Mouse (Mus musculus) midbrain, embryonic 14.5 days (tissue): ENCODE measurements at regions not wholly inside any gene's neighbourhood (a gene's known extent, or its start where the extent isn't known, plus 50 kb on each side); places are given as distances from the start of the nearest gene placed in this dataset.

Experiments used
- ATAC-seq: fragments of 200-750 bp; cut with Nextera tagmentation; 2 replicates; pipeline ENCODE4 v1.8.0; 2017; ENCODE audit warnings: moderate number of reproducible peaks, moderate library complexity; ENCODE audit not compliant: low FRiP score, low TSS enrichment
- DNase-seq: peaks from one replicate; pipeline ENCODE4 v3.0.0-alpha.2; 2015
- H3K27ac ChIP-seq: fragments of 300-500 bp; sonication (generic); replicated peaks from 2 replicates; pipeline ENCODE4 v1.5.1; 2014; ENCODE audit warnings: mild to moderate bottlenecking, low read depth, low read length, moderate library complexity
- H3K27me3 ChIP-seq: fragments of 300-500 bp; sonication (generic); 2 replicates; pipeline ENCODE4 v1.6.1; 2014; ENCODE audit warnings: low read length, control low read depth, mixed read lengths; ENCODE audit not compliant: control insufficient read depth, insufficient read depth
- H3K36me3 ChIP-seq: fragments of 300-500 bp; sonication (generic); 2 replicates; pipeline ENCODE4 v1.6.1; 2014; ENCODE audit warnings: low read length, control low read depth; ENCODE audit not compliant: control insufficient read depth, insufficient read depth
- H3K4me1 ChIP-seq: fragments of 300-500 bp; sonication (generic); 2 replicates; pipeline ENCODE4 v1.6.1; 2014; ENCODE audit warnings: mild to moderate bottlenecking, antibody characterized with exemption, low read length, control low read depth; ENCODE audit not compliant: control insufficient read depth, insufficient read depth
- H3K4me2 ChIP-seq: fragments of 300-500 bp; sonication (generic); 2 replicates; pipeline ENCODE4 v1.6.1; 2014; ENCODE audit warnings: mild to moderate bottlenecking, low read length, moderate library complexity
- H3K4me3 ChIP-seq: fragments of 300-500 bp; sonication (generic); replicated peaks from 2 replicates; pipeline ENCODE4 v1.5.1; 2014; ENCODE audit warnings: low read depth, low read length
- H3K9ac ChIP-seq: fragments of 300-500 bp; sonication (generic); replicated peaks from 2 replicates; pipeline ENCODE4 v1.6.1; 2014; ENCODE audit warnings: mild to moderate bottlenecking, low read length, moderate library complexity
- H3K9me3 ChIP-seq: fragments of 300-500 bp; sonication (generic); 2 replicates; pipeline ENCODE4 v1.6.1; 2016; ENCODE audit warnings: low read length, control low read depth, mixed read lengths; ENCODE audit not compliant: control insufficient read depth
- WGBS: fragments of 180-500 bp; shearing (Covaris S2); extraction: QIAGEN DNeasy Blood & Tissue Kit; methylation state at CpG from one replicate; pipeline ENCODE4 v1.1.7; 2014; 5-methylcytosine and 5-hydroxymethylcytosine counted together

DNA sequence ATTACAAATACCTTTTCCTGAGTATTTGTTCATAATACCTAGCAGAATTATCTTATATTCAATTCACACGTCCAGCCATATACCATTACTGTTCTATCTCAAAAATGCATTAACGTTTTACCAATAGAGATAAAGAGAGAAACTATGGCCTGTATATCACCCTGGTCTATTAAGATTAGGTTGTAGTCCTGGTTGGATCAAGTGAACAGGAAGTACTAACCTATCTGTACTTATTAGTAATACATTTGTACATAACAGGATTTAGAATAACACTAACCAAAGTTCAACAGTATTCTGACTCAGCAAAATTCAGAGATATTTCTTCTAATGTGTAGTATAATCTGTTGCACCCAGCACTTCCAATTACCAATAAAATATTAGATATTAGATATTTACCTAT, 1208.9 kb downstream of the Brinp3 start:
- Histone ChIP-seq H3K36me3 (no peaks in the 10 kb centered on the region), H3K9ac (no peak overlapping the region), H3K4me3 (no peak overlapping the region), H3K4me1 (no peaks in the 10 kb centered on the region), H3K9me3 (no peaks in the 10 kb centered on the region), H3K4me2 (no peak overlapping the region), H3K27ac (no peak overlapping the region), H3K27me3 (no peaks in the 10 kb centered on the region)
- 89% methylated on average over 2 of the region's 2 CpGs for WGBS
- no peak for ATAC-seq
- DNase-seq: no peak

DNA sequence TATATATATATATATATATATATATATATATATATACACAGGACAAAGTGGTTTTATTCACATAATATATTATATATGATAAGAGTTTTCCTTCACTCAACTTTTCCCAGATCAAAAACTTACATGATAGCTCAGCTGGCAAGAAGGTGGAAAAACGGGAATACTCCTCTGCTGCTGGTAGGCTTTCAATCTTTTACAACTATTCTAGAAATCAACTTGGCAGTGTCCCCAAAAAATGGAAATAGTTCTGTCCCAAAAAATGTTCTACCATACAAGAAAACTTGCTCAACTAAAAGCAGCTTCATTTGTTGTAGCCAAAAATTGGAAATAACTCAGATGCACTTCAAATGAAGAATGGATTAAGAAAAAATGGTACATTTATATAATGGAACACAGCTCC, 1235.4 kb downstream of the Brinp3 start:
- Histone ChIP-seq H3K4me1 (no peaks in the 10 kb centered on the region), H3K4me2 (no peak overlapping the region), H3K36me3 (no peaks in the 10 kb centered on the region), H3K9me3 (no peaks in the 10 kb centered on the region), H3K9ac (no peak overlapping the region), H3K27me3 (no peaks in the 10 kb centered on the region), H3K27ac (no peak overlapping the region), H3K4me3 (no peak overlapping the region)
- ATAC-seq (no peak), DNase-seq (no peak)
- 87% methylated on average over 1 of the region's 1 CpGs for WGBS

DNA sequence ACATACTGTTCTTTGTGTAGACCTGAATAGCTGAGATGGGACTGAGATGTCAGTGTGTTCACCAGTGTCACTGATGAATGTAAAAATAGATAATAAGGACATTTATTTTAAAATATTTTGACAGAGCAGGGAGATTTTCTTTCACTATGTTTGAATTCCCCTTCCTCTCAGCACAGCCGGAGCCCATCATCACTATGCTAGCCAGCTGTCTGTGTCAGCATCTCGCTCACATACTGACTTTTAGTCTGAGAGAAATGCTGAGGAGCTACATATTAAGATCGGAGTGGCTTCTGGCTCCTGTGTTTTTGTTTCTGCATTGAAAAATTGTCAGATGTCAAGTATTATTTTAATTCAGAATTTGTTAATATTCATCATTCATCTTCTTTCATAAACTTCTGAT, 1271.5 kb downstream of the Brinp3 start:
- Histone ChIP-seq H3K4me2 (no peak overlapping the region), H3K4me1 (no peaks in the 10 kb centered on the region), H3K9ac (no peak overlapping the region), H3K4me3 (no peak overlapping the region), H3K36me3 (no peaks in the 10 kb centered on the region), H3K27me3 (no peaks in the 10 kb centered on the region), H3K27ac (no peak overlapping the region), H3K9me3 (no peaks in the 10 kb centered on the region)
- no peak for ATAC-seq
- DNase-seq: peak; percentile 19
- WGBS: 63% methylated on average over 3 of the region's 3 CpGs

DNA sequence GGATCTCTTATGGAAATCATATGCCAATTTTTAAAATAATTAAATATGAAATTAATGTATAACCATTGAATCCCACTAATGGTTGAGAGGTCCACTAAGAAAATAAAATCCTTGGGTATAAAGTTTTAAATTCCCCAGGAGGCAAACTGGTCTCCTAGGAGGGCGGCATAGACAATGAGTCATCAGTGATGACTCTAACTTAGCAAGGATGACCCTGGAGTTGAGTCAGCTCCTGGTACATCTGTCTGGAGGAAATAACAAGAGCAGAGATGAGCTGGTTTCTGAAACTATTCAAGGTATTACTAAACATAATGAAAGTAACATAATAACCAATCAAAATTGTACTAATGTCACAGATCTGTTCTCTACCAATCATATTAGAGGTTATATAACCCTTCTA, 1308.2 kb downstream of the Brinp3 start:
- H3K27me3 ChIP-seq: no peaks in the 10 kb centered on the region
- no peak overlapping the region for H3K4me3 ChIP-seq
- H3K27ac ChIP-seq: no peak overlapping the region
- H3K4me1 ChIP-seq: no peaks in the 10 kb centered on the region
- no peak for DNase-seq
- H3K4me2 ChIP-seq: no peak overlapping the region
- ATAC-seq: no peak
- no peak overlapping the region for H3K9ac ChIP-seq
- no peaks in the 10 kb centered on the region for H3K36me3 ChIP-seq
- 91% methylated on average over 1 of the region's 1 CpGs for whole genome bisulfite sequencing
- no peaks in the 10 kb centered on the region for H3K9me3 ChIP-seq
